Mouse (Mus musculus): ENCODE results near the gene Fbxo2.

The Fbxo2 gene

GRCm38 (mm10) chr4:148154982-148155381 is 5.4 kb upstream of the Fbxo2 start:
- Histone ChIP-seq H3K27me3 (ENCODE audit: control insufficient read depth, insufficient read depth, low read length, poor library complexity, severe bottlenecking) (no peaks in the 10 kb centered on the region), H3K36me3 (ENCODE audit: control insufficient read depth, insufficient read depth, low read length, poor library complexity, severe bottlenecking) (no peaks in the 10 kb centered on the region)
- peak; percentile 64 for DNase-seq (ENCODE audit: low read depth, low spot score)

GRCm38 (mm10) chr4:148158436-148159348 is 1.7 kb upstream of the Fbxo2 start:
- H3K36me3 ChIP-seq (ENCODE audit: control insufficient read depth, insufficient read depth, low read length, poor library complexity, severe bottlenecking), result no peaks in the 10 kb centered on the region
- DNase-seq (ENCODE audit: low read depth, low spot score), result no peak

GRCm38 (mm10) chr4:148159544-148160435 is 631 bp upstream of the Fbxo2 start:
- H3K27me3 ChIP-seq (ENCODE audit: control insufficient read depth, insufficient read depth, low read length, poor library complexity, severe bottlenecking), result 0 out of 2 replicates have a peak, but pooled peaks cover 3% of the 10 kb centered on the region
- no peaks in the 10 kb centered on the region for H3K36me3 ChIP-seq (ENCODE audit: control insufficient read depth, insufficient read depth, low read length, poor library complexity, severe bottlenecking)
- peak; percentile 94 for DNase-seq (ENCODE audit: low read depth, low spot score)

More at GRCm38 (mm10) chr4:148158436-148159348, 1.7 kb upstream of the Fbxo2 start:
- 0 out of 2 replicates have a peak, but pooled peaks cover 3% of the 10 kb centered on the region for H3K27me3 ChIP-seq (ENCODE audit: control insufficient read depth, insufficient read depth, low read length, poor library complexity, severe bottlenecking)

GRCm38 (mm10) chr4:148164002-148164439 is 3.6 kb downstream of the Fbxo2 start:
- Histone ChIP-seq H3K36me3 (ENCODE audit: control insufficient read depth, insufficient read depth, low read length, poor library complexity, severe bottlenecking) (no peaks in the 10 kb centered on the region), H3K27me3 (ENCODE audit: control insufficient read depth, insufficient read depth, low read length, poor library complexity, severe bottlenecking) (0 out of 2 replicates have a peak, but pooled peaks cover 3% of the 10 kb centered on the region)
- DNase-seq (ENCODE audit: low read depth, low spot score), result peak; percentile 85

GRCm38 (mm10) chr4:148164461-148164860 is 4.0 kb downstream of the Fbxo2 start:
- H3K36me3 ChIP-seq (ENCODE audit: control insufficient read depth, insufficient read depth, low read length, poor library complexity, severe bottlenecking), result no peaks in the 10 kb centered on the region
- peaks cover 3% of the 10 kb centered on the region; the same call in 1 of the 2 replicates for H3K27me3 ChIP-seq (ENCODE audit: control insufficient read depth, insufficient read depth, low read length, poor library complexity, severe bottlenecking)
- no peak for DNase-seq (ENCODE audit: low read depth, low spot score)

- no peak for DNase-seq (ENCODE audit: low read depth, low spot score)
- Histone ChIP-seq H3K36me3 (ENCODE audit: control insufficient read depth, insufficient read depth, low read length, poor library complexity, severe bottlenecking) (no peaks in the 10 kb centered on the region), H3K27me3 (ENCODE audit: control insufficient read depth, insufficient read depth, low read length, poor library complexity, severe bottlenecking) (peaks cover under 1% of the 10 kb centered on the region; the same call in 1 of the 2 replicates)
Measured at GRCm38 (mm10) chr4:148165551-148165950, 5.1 kb downstream of the Fbxo2 start.

- Histone ChIP-seq H3K36me3 (ENCODE audit: control insufficient read depth, insufficient read depth, low read length, poor library complexity, severe bottlenecking) (no peaks in the 10 kb centered on the region), H3K27me3 (ENCODE audit: control insufficient read depth, insufficient read depth, low read length, poor library complexity, severe bottlenecking) (no peaks in the 10 kb centered on the region; the same call in 1 of the 2 replicates)
- DNase-seq (ENCODE audit: low read depth, low spot score), result no peak
Measured at GRCm38 (mm10) chr4:148166431-148166830, 6.0 kb downstream of the Fbxo2 start.

GRCm38 (mm10) chr4:148166986-148167385 is 6.6 kb downstream of the Fbxo2 start:
- H3K36me3 ChIP-seq (ENCODE audit: control insufficient read depth, insufficient read depth, low read length, poor library complexity, severe bottlenecking), result no peaks in the 10 kb centered on the region
- H3K27me3 ChIP-seq (ENCODE audit: control insufficient read depth, insufficient read depth, low read length, poor library complexity, severe bottlenecking), result peaks cover 2% of the 10 kb centered on the region
- peak; percentile 84 for DNase-seq (ENCODE audit: low read depth, low spot score)

- Histone ChIP-seq H3K27me3 (ENCODE audit: control insufficient read depth, insufficient read depth, low read length, poor library complexity, severe bottlenecking) (peaks cover 6% of the 10 kb centered on the region), H3K36me3 (ENCODE audit: control insufficient read depth, insufficient read depth, low read length, poor library complexity, severe bottlenecking) (no peaks in the 10 kb centered on the region)
- peak; percentile 84 for DNase-seq (ENCODE audit: low read depth, low spot score)
Measured at GRCm38 (mm10) chr4:148168287-148168686, 7.9 kb downstream of the Fbxo2 start.

- no peak for DNase-seq (ENCODE audit: low read depth, low spot score)
- H3K27me3 ChIP-seq (ENCODE audit: control insufficient read depth, insufficient read depth, low read length, poor library complexity, severe bottlenecking), result peaks cover 6% of the 10 kb centered on the region
Measured at GRCm38 (mm10) chr4:148169586-148169985, 9.2 kb downstream of the Fbxo2 start.

GRCm38 (mm10) chr4:148170842-148171241 is 10.4 kb downstream of the Fbxo2 start:
- Histone ChIP-seq H3K27me3 (ENCODE audit: control insufficient read depth, insufficient read depth, low read length, poor library complexity, severe bottlenecking) (peaks cover 6% of the 10 kb centered on the region), H3K36me3 (ENCODE audit: control insufficient read depth, insufficient read depth, low read length, poor library complexity, severe bottlenecking) (no peaks in the 10 kb centered on the region)
- DNase-seq (ENCODE audit: low read depth, low spot score), result peak; percentile 76

More at GRCm38 (mm10) chr4:148169586-148169985, 9.2 kb downstream of the Fbxo2 start:
- H3K36me3 ChIP-seq (ENCODE audit: control insufficient read depth, insufficient read depth, low read length, poor library complexity, severe bottlenecking), result no peaks in the 10 kb centered on the region

- DNase-seq (ENCODE audit: low read depth, low spot score), result no peak
- peaks cover 6% of the 10 kb centered on the region for H3K27me3 ChIP-seq (ENCODE audit: control insufficient read depth, insufficient read depth, low read length, poor library complexity, severe bottlenecking)
- H3K36me3 ChIP-seq (ENCODE audit: control insufficient read depth, insufficient read depth, low read length, poor library complexity, severe bottlenecking), result no peaks in the 10 kb centered on the region
Measured at GRCm38 (mm10) chr4:148171261-148171660, 10.8 kb downstream of the Fbxo2 start.

GRCm38 (mm10) chr4:148173811-148174494 is 13.5 kb downstream of the Fbxo2 start:
- H3K27me3 ChIP-seq (ENCODE audit: control insufficient read depth, insufficient read depth, low read length, poor library complexity, severe bottlenecking), result peaks cover 6% of the 10 kb centered on the region
- H3K36me3 ChIP-seq (ENCODE audit: control insufficient read depth, insufficient read depth, low read length, poor library complexity, severe bottlenecking), result no peaks in the 10 kb centered on the region
- DNase-seq (ENCODE audit: low read depth, low spot score), result no peak

GRCm38 (mm10) chr4:148174495-148174862 is 14.1 kb downstream of the Fbxo2 start:
- H3K27me3 ChIP-seq (ENCODE audit: control insufficient read depth, insufficient read depth, low read length, poor library complexity, severe bottlenecking), result peaks cover 6% of the 10 kb centered on the region
- no peak for DNase-seq (ENCODE audit: low read depth, low spot score)

More at GRCm38 (mm10) chr4:148174495-148174862, 14.1 kb downstream of the Fbxo2 start:
- no peaks in the 10 kb centered on the region for H3K36me3 ChIP-seq (ENCODE audit: control insufficient read depth, insufficient read depth, low read length, poor library complexity, severe bottlenecking)
